In the genomic region with DNA sequence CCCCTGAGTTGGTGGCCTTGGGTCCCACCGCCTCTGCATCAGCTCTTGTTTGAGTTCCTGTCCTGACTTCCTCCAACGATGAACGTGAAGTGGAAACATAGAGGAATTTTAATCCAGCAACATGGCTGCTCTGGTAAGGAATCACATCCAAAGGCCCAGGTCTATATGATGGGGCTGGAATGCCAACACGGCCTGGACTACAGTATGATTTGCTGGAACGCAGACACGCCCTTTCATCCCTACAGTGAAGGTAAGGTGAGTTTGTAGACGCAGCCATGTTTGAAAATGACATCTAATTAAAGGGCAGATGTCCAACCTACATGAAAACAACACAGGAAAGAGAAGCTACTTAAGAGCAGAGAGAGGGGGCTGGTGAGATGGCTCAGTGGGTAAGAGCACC, we compare ENCODE assay signal across 9 mouse cellular contexts. TPM values are rescaled to one million over a fixed set of nuclear protein-coding genes. Genes with fewer than 3 reads are reported as not detected.
DNase-seq lines count a peak whose midpoint lies in the region; ATAC-seq lines count a peak whose summit lies in the region.
"Had no signal": no experiment of that assay in that cellular context is flagged by ENCODE, and none has a peak within 500 bp of the region (broad histone marks: within the 10 kb centered on the region; RNA-seq: fewer than 3 reads in every experiment).

No protein-coding gene starts in this region.

- no peak overlapping the region for H3K4me3 ChIP-seq in lung, embryonic 16.5 days (ENCODE audit: low read length)
- no peak overlapping the region for H3K4me3 ChIP-seq in embryonic facial prominence, embryonic 13.5 days
- 0 out of 2 replicates have a peak overlapping the region, but pooled peaks have one; percentile 2 for H3K4me3 ChIP-seq in midbrain, embryonic 14.5 days (replicated peaks; ENCODE audit: low read depth, low read length)

- no peak overlapping the region for H3K4me2 ChIP-seq in lung, embryonic 16.5 days (ENCODE audit: low read depth, low read length)
- peak overlapping the region; percentile 97; the same call in 1 of the 2 replicates for H3K4me2 ChIP-seq in embryonic facial prominence, embryonic 13.5 days
- peak overlapping the region; percentile 89 for H3K4me2 ChIP-seq in midbrain, embryonic 14.5 days (ENCODE audit: low read length)

- 0 out of 2 replicates have a peak overlapping the region, but pooled peaks have one; percentile 9 for H3K9ac ChIP-seq in lung, embryonic 16.5 days (ENCODE audit: low read length)
- H3K9ac ChIP-seq in embryonic facial prominence, embryonic 13.5 days: no peak overlapping the region
- no peak overlapping the region for H3K9ac ChIP-seq in midbrain, embryonic 14.5 days (replicated peaks; ENCODE audit: low read length)

- no peaks in the 10 kb centered on the region for H3K27me3 ChIP-seq in lung, embryonic 16.5 days (ENCODE audit: control insufficient read depth, insufficient read depth, low read depth, low read length)
- H3K27me3 ChIP-seq in embryonic facial prominence, embryonic 13.5 days: no peaks in the 10 kb centered on the region
- H3K27me3 ChIP-seq in midbrain, embryonic 14.5 days (ENCODE audit: control insufficient read depth, insufficient read depth, low read length): no peaks in the 10 kb centered on the region

- WGBS in lung, embryonic 16.5 days: 79% methylated on average over 7 of the region's 7 CpGs
- 84% methylated on average over 7 of the region's 7 CpGs for WGBS in embryonic facial prominence, embryonic 13.5 days
- WGBS in midbrain, embryonic 14.5 days: 91% methylated on average over 7 of the region's 7 CpGs

- no peak for ATAC-seq in lung, embryonic 16.5 days (ENCODE audit: low read depth)
- ATAC-seq in embryonic facial prominence, embryonic 13.5 days (ENCODE audit: insufficient number of reproducible peaks, insufficient read depth, low FRiP score, low TSS enrichment, low read depth): no peak
- ATAC-seq in midbrain, embryonic 14.5 days (ENCODE audit: low FRiP score, low TSS enrichment): no peak

- peaks cover 11% of the 10 kb centered on the region; the same call in 1 of the 2 replicates for H3K36me3 ChIP-seq in lung, embryonic 16.5 days (ENCODE audit: control insufficient read depth, insufficient read depth, low read length)
- H3K36me3 ChIP-seq in embryonic facial prominence, embryonic 13.5 days: peaks cover 36% of the 10 kb centered on the region
- H3K36me3 ChIP-seq in midbrain, embryonic 14.5 days (ENCODE audit: control insufficient read depth, insufficient read depth, low read length): peaks cover 43% of the 10 kb centered on the region

- peaks cover 18% of the 10 kb centered on the region for H3K4me1 ChIP-seq in lung, embryonic 16.5 days (replicated peaks; ENCODE audit: control insufficient read depth, insufficient read depth, low read length)
- peaks cover 26% of the 10 kb centered on the region for H3K4me1 ChIP-seq in embryonic facial prominence, embryonic 13.5 days
- peaks cover 18% of the 10 kb centered on the region for H3K4me1 ChIP-seq in midbrain, embryonic 14.5 days (ENCODE audit: control insufficient read depth, insufficient read depth, low read length)

- no peaks in the 10 kb centered on the region for H3K9me3 ChIP-seq in lung, embryonic 16.5 days (ENCODE audit: control insufficient read depth, low read length)
- no peaks in the 10 kb centered on the region for H3K9me3 ChIP-seq in embryonic facial prominence, embryonic 13.5 days
- no peaks in the 10 kb centered on the region for H3K9me3 ChIP-seq in midbrain, embryonic 14.5 days (ENCODE audit: control insufficient read depth, low read length)
- H3K9me3 ChIP-seq: heart, embryonic 10.5 days had no signal

- no peak overlapping the region for H3K27ac ChIP-seq in lung, embryonic 16.5 days (ENCODE audit: low read length)
- H3K27ac ChIP-seq in embryonic facial prominence, embryonic 13.5 days: no peak overlapping the region
- H3K27ac ChIP-seq in midbrain, embryonic 14.5 days (replicated peaks; ENCODE audit: low read depth, low read length): no peak overlapping the region
- H3K27ac ChIP-seq: heart, embryonic 10.5 days had no signal

- DNase-seq in cerebellum, adult 9-11 months: peak; percentile 41
- no peak for DNase-seq in cerebellum, postnatal 25 days
- no peak for DNase-seq in lung, postnatal 36 days
- DNase-seq in midbrain, embryonic 14.5 days: no peak
- no peak for DNase-seq in layer of hippocampus, adult 18-20 months (ENCODE audit: low spot score in 2 of 2)
- DNase-seq in embryo, embryonic 10.5 days (ENCODE audit: low spot score): no peak

RNA-seq across cellular contexts. Expression of a gene that starts 1.4 kb away (rescaled TPM):
- polyA plus RNA-seq in lung, embryonic 16.5 days (2015; fragmentation: Nextera tagmentation; extraction: Ambion mirVana): 102 and 108 TPM in 2 replicates
- polyA plus RNA-seq in embryonic facial prominence, embryonic 13.5 days (2015; fragmentation: Nextera tagmentation; extraction: Ambion mirVana): 105 and 139 TPM in 2 replicates
- 128 and 164 TPM in 2 replicates for polyA plus RNA-seq in midbrain, embryonic 14.5 days (2014; fragmentation: Nextera tagmentation; extraction: Ambion mirVana)
- 100 to 1,000 TPM; 105 to 106 TPM for total RNA-seq in layer of hippocampus, adult 18-20 months (2021)

RNA-seq across cellular contexts. Expression of a gene that starts 1.8 kb away (rescaled TPM):
- 11.1 and 11.9 TPM in 2 replicates for polyA plus RNA-seq in lung, embryonic 16.5 days (2015; fragmentation: Nextera tagmentation; extraction: Ambion mirVana)
- polyA plus RNA-seq in embryonic facial prominence, embryonic 13.5 days (2015; fragmentation: Nextera tagmentation; extraction: Ambion mirVana): 14.0 and 15.0 TPM in 2 replicates
- 10.6 and 13.7 TPM in 2 replicates for polyA plus RNA-seq in midbrain, embryonic 14.5 days (2014; fragmentation: Nextera tagmentation; extraction: Ambion mirVana)
- 10 to 100 TPM; 17.3 to 17.4 TPM for total RNA-seq in layer of hippocampus, adult 18-20 months (2021)

RNA-seq across cellular contexts. Expression of a gene that starts 13.8 kb away (rescaled TPM):
- 42.4 and 59.5 TPM in 2 replicates for polyA plus RNA-seq in lung, embryonic 16.5 days (2015; fragmentation: Nextera tagmentation; extraction: Ambion mirVana)
- polyA plus RNA-seq in embryonic facial prominence, embryonic 13.5 days (2015; fragmentation: Nextera tagmentation; extraction: Ambion mirVana): 33.3 and 35.8 TPM in 2 replicates
- 95.0 and 115 TPM in 2 replicates for polyA plus RNA-seq in midbrain, embryonic 14.5 days (2014; fragmentation: Nextera tagmentation; extraction: Ambion mirVana)
- 100 to 1,000 TPM; 121 to 122 TPM for total RNA-seq in layer of hippocampus, adult 18-20 months (2021)

RNA-seq across cellular contexts. Expression of a gene that starts 17.5 kb away (rescaled TPM):
- 12.3 and 21.1 TPM in 2 replicates for polyA plus RNA-seq in lung, embryonic 16.5 days (2015; fragmentation: Nextera tagmentation; extraction: Ambion mirVana)
- 4.3 and 4.4 TPM in 2 replicates for polyA plus RNA-seq in embryonic facial prominence, embryonic 13.5 days (2015; fragmentation: Nextera tagmentation; extraction: Ambion mirVana)
- 0.38 and 2.6 TPM in 2 replicates for polyA plus RNA-seq in midbrain, embryonic 14.5 days (2014; fragmentation: Nextera tagmentation; extraction: Ambion mirVana)
- 10 to 100 TPM in 1 of 2 experiments, 1 to 10 TPM in 1; 9.5 to 11.6 TPM for total RNA-seq in layer of hippocampus, adult 18-20 months (2021)

RNA-seq across cellular contexts. Expression of a gene that starts 44.7 kb away (rescaled TPM):
- 42.9 and 47.3 TPM in 2 replicates for polyA plus RNA-seq in lung, embryonic 16.5 days (2015; fragmentation: Nextera tagmentation; extraction: Ambion mirVana)
- polyA plus RNA-seq in embryonic facial prominence, embryonic 13.5 days (2015; fragmentation: Nextera tagmentation; extraction: Ambion mirVana): 48.9 and 62.9 TPM in 2 replicates
- polyA plus RNA-seq in midbrain, embryonic 14.5 days (2014; fragmentation: Nextera tagmentation; extraction: Ambion mirVana): 64.6 and 71.3 TPM in 2 replicates
- 10 to 100 TPM; 26.1 to 33.5 TPM for total RNA-seq in layer of hippocampus, adult 18-20 months (2021)
